Mouse (Mus musculus) heart, adult 2 months (tissue): ENCODE measurements at regions not wholly inside any gene's neighbourhood (a gene's known extent, or its start where the extent isn't known, plus 50 kb on each side); places are given as distances from the start of the nearest gene placed in this dataset.

Experiments used
- CTCF ChIP-seq: fragments of 200-600 bp; IDR thresholded peaks from 2 replicates; pipeline ENCODE4 v1.8.1; 2022; ENCODE audit warnings: antibody characterized with exemption, mild to moderate bottlenecking, moderate library complexity
- POLR2A ChIP-seq: fragments of 200-500 bp; IDR thresholded peaks from 2 replicates; pipeline ENCODE4 v1.6.1; 2011; ENCODE audit warnings: mild to moderate bottlenecking, low read depth, low read length, control low read depth; ENCODE audit not compliant: insufficient read depth

GRCm38 (mm10) chr9:73272614-73273013 is 159.4 kb downstream of the Rsl24d1 start:
- TF ChIP-seq CTCF (no peak), POLR2A (no peak)
